Mouse (Mus musculus) frontal cortex, postnatal 14 days (tissue): ENCODE results near the gene Supt6.

Source experiments
- DNase-seq, 2 experiments: peaks; one replicate each; pipeline ENCODE4 v3.0.0; 2022; ENCODE audit warnings: low spot score in 2 of 2

Supt6 gene

DNA sequence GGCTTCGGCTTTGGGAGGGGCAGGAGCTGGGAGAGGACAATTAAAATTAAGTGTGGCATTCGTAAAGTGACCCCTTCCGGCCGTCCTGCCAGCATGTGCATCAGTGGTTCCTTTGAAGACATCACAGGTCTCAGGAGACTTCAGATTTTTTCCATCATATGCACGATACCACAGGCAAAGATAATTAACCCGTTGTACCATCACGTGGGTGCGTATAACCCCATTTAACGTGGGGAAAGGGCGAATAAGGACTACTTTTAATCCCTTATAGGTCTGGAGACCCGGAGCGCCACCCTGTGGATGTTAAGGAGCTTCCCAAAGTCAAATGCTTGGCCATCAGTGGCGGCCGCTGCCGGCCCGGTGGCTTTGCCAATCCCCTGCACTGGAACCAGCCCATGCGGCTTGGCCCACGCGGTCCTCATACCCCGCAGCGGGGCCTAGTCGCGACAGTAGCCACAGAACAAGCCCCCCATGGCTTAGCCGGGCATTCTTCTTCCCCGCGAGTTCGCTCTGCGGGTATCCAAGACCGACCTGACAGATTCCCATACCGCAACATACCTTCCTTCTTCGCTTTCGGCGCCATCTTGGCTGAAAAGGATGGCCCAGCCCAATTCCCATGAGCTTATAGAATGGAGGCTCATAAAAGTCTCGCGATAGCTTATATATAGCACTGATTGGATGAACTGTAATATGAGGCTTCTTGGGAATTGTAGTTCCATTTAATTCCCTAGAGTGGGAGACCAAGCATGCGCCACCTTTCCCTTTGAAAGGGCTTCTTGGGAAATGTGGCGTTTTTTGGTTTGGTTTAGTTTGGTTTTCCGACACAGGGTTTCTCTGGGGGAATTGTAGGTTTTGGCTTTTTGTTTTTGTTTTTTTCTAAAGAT, 62.6 kb downstream of the Supt6 start, which contains the start of gene Rpl23a:
Gene Rpl23a (minus strand): TSS at position 624 of the 884 bp plus-strand sequence.
- DNase-seq: peak; percentile 83 to 85

DNA sequence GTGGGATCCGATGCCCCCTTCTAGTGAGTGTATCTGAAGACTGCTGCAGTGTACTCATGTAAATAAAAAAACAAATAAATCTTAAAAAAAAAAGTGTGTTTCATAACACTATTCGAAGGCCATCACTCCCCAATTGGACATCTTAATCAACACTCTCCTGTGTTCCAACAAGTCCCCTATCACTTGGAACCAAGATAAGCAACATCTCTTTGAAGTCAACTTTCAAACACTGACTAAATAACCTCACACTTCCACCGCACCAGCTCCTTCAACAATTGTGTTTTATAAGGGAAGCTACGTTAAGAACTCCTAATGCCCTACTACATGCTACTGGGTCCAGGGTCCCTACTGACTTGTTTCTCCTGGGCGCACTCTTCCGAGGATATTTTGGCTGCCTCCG, 63.3 kb downstream of the Supt6 start:
- DNase-seq: no peak

DNA sequence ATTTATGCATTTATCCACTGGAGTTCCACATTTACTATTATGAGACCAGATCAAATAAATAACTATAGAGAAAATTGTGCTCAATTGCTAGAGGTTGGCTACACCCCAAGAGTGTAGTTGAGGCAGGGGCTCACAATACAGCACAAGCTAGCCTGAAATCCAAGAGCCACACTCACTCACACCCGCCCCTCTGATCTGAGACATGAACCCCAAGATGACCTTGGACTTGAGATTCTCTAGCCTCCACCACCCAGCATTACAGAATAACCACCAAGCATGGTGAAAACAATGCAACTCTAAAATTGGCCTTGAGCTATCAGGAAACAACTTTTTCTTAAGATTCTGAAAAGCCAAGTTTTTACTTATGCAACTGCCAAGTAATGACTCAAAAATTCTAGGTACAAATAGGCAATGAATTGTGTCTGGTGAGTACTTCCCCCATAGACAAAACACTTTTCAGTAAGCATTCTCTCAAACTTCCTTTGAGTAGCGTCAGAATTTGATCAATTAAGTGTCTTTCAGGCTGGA, 63.9 kb downstream of the Supt6 start:
- DNase-seq: no peak

DNA sequence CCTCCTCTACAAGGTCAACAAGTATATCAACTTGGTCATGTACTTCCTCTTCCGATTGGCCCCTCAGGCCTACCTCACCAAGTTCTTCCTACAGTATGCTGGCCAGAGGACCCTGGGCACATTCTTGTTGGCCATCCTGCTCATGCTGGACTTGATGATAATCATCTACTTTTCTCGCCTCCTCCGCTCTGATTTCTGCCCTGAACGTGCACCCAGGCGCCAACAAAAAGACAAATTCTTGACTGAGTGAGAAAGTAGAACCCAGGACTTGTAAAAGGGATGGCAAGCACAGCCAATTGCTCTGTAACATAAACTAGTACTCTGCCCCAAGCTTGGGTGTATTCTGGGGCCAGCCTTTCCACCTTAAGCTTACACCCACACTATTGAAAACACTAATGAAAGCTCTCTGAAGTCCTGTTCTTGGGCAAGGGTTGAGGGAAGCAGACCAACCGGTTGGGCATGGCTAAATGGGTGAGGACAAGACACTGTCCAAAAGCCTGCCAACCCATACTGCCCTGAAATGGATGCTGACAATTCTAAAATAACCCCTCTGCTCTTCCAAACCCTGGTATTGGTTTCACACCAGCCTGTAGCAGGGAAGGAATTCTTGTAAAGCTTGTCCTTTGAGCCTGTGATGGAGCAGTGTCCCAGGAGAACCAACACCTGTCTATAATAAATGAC, 65.6 kb downstream of the Supt6 start:
- no peak for DNase-seq

- no peak for DNase-seq
Observed at GRCm38 (mm10) chr11:78179438-78179999, 66.3 kb downstream of the Supt6 start.

GRCm38 (mm10) chr11:78178859-78179437, 66.8 kb downstream of the Supt6 start:
- peak in 1 of 2 experiments; percentile 45 for DNase-seq

GRCm38 (mm10) chr11:78177903-78178858, 67.6 kb downstream of the Supt6 start:
- peak; percentile 90 to 95 for DNase-seq

GRCm38 (mm10) chr11:78177437-78177836, 68.3 kb downstream of the Supt6 start:
- DNase-seq: no peak

DNA sequence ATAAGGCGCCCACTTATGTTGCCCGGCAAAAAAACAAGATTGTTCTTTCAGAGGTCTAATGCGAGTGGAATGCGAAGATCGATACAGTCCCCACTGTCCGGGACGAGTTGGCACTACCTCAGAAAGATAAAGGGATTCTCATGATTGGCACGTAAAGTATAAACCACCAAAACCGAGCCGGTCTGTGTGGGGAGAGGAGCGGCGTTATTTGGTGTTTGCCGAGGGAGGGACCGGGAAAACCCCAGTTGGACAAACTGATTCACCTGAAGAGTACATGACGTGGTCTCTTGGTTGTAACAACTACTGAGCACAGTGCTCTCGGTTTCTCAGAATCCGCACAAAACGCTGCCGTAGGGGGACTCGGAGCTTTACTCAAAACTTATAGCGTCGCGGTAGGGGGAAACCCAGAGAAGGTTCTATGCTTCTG, 68.9 kb downstream of the Supt6 start:
- DNase-seq: no peak

- DNase-seq: peak; percentile 72 to 79
Observed at GRCm38 (mm10) chr11:78176402-78176862, 69.4 kb downstream of the Supt6 start, which contains the start of the genes Nek8 and Tlcd1. Gene Nek8, minus strand, starts transcription at chr11:78176675. Gene Tlcd1, plus strand, starts transcription at chr11:78176711.

DNA sequence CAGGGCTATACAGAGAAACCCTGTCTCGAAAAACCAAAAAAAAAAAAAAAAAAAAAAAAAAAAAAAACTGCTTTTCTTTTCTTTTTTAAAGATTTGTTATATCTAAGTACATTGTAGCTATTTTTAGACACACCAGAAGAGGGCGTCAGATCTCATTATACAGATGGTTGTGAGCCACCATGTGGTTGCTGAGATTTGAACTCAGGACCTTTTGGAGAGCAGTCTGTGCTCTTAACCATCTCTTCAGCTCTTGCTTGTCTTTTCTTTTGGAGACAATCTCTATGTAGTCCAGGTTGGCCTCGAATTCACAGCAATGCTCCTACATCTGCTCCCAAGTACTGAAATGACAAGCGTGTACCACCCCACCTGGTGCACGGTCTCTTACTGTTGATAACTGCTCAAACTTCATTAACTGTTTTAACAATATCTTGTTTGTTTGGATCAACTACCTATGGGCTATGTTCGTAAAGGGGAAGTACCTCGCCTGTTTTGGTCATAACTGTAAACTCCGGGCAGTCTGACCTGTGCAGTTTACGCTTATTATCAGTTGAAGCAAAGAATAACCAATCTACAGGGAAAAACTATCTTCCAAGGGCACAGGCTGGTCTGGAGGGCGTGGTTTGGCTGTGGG, 69.9 kb downstream of the Supt6 start:
- DNase-seq: no peak

- DNase-seq: no peak
Observed at GRCm38 (mm10) chr11:78174506-78174905, 71.3 kb downstream of the Supt6 start.

DNA sequence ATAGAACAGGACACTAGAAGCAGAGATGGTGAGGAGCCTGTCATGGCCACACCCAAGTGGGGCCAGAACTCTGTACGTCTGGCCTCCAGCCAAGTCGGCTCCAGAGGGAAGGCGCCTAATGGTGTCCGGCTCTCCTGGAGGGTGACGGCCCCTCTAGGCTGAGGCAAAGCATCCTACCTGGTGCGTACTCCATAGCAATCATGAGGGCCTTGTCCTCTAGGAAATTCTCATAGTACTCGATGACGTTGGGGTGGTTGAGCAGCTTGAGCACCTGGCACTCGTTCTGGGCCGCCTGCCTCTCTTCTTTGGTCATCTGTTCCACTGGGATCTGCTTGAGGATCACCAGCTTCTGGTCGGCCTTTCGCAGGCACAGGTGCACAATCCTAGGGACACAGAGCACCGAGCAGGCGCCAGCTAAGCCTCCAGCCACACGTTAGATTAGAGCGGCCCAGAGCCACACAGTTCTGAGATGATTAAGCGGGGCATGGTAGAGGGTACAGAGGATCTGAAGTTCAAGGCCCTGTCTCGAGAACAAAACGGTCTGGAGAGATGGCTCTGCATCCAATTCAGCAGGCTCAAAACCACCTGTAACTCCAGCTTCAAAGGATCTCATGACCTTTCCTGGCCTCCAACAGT, 72.9 kb downstream of the Supt6 start:
- DNase-seq: no peak

GRCm38 (mm10) chr11:78172034-78172747, 73.6 kb downstream of the Supt6 start:
- no peak for DNase-seq

GRCm38 (mm10) chr11:78171328-78171727, 74.5 kb downstream of the Supt6 start:
- DNase-seq: no peak

DNA sequence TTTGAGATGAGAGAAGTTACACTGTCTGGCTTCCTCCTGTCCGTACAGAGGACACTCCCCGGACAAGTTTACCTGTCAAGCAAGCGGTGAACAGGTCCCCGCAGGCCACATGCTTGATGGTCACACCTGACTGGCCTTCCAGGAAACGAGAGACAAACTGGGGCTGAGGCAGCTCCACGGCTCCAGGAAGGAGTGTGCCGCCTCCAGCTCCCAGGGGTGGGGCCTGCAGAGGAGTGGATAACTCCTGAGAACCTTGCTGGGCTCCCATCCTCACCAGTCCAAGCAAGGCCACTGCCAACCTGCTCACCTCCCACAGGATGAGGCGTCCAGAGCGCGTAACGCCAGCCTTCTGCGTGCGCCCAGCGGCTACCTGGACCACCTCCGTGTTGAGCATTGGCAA, 75.5 kb downstream of the Supt6 start:
- DNase-seq: no peak

DNA sequence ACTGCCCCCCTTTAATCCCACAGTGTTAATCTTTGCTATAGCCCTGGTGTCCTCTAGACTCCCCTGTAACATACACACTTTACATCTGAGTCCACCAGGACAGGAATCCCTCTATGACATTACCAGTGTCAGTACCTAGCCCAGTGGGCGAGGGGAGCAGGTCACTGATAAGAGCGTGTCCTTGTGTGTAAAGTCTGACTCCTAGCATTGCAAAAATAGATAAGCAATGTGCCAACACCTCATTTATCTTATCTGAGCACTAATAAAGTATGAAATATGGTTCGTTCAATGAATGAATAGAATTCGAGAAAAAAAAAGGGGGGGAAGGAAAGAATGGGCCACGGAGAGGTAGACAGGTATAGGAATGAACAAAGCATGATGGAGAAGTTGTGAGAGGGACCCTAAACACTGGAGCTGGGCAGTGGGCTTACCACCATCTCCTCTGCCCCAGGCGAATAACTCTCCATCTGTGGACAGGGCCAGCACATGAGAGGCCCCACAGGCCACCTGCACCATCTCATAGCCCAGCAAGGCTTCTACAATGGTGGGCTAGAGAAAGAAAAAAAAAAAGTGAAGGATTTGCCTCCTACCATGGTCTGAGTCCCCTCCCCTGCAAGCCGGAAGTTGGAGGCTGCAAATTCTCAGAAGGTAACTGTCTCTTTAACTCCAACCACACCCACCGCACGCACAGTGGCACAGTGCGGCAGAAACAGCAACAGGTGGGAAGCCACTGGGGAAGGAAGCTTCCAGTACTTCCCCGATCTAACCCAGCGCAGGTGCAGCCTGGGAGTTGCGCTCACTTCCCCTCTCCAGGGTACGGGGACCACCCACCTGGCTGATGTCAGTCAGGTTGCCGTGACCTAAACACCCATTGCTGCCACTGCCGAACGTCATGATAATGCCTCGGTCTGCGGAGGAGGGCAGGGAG, 77.0 kb downstream of the Supt6 start:
- DNase-seq: no peak
